Mouse (Mus musculus) liver, adult 2 months (tissue): ENCODE data around the gene Ndufa12. TPM values are rescaled to one million over a fixed set of nuclear protein-coding genes. Genes with fewer than 3 reads are reported as not detected.

ENCODE experiments used
- DNase-seq: peaks from one replicate; pipeline ENCODE4 v3.0.0-alpha.2; 2011; ENCODE audit warnings: low read depth, low spot score; ENCODE audit errors: extremely low read depth
- H3K27ac ChIP-seq: fragments of 200-500 bp; replicated peaks from 2 replicates; pipeline ENCODE4 v1.5.1; 2012; ENCODE audit warnings: low read depth, mild to moderate bottlenecking, control low read depth, inconsistent platforms, low read length; ENCODE audit not compliant: insufficient read depth
- H3K27me3 ChIP-seq: fragments of 200-500 bp; 2 replicates; pipeline ENCODE4 v1.6.1; 2012; ENCODE audit warnings: mild to moderate bottlenecking, moderate library complexity, low read length, inconsistent platforms; ENCODE audit not compliant: control insufficient read depth, insufficient read depth
- H3K36me3 ChIP-seq: fragments of 200-500 bp; 2 replicates; pipeline ENCODE4 v1.6.1; 2012; ENCODE audit warnings: low read length, inconsistent platforms; ENCODE audit not compliant: control insufficient read depth, insufficient read depth
- H3K4me1 ChIP-seq: fragments of 200-500 bp; 2 replicates; pipeline ENCODE4 v1.6.1; 2011; ENCODE audit warnings: low read length; ENCODE audit not compliant: control insufficient read depth, insufficient read depth
- H3K4me3 ChIP-seq: fragments of 200-500 bp; 2 replicates; pipeline ENCODE4 v1.5.1; 2011; ENCODE audit warnings: low read depth, mild to moderate bottlenecking, control low read depth, low read length, moderate library complexity; ENCODE audit not compliant: insufficient read depth
- H3K79me2 ChIP-seq: fragments of 200-500 bp; 2 replicates; pipeline ENCODE4 v1.6.1; 2012; ENCODE audit warnings: inconsistent platforms, mild to moderate bottlenecking, low read length, moderate library complexity; ENCODE audit not compliant: control insufficient read depth, insufficient read depth
- H3K9ac ChIP-seq: fragments of 200-500 bp; 2 replicates; pipeline ENCODE4 v1.6.1; 2012; ENCODE audit warnings: low read depth, mild to moderate bottlenecking, control low read depth, inconsistent platforms, low read length
- CTCF ChIP-seq: fragments of 200-500 bp; IDR thresholded peaks from 2 replicates; pipeline ENCODE4 v1.5.1; 2011; ENCODE audit warnings: low read depth, low read length, control low read depth
- POLR2A ChIP-seq: fragments of 200-500 bp; IDR thresholded peaks from 2 replicates; pipeline ENCODE4 v1.6.1; 2011; ENCODE audit warnings: low read length, control low read depth; ENCODE audit not compliant: insufficient read depth; ENCODE audit errors: extremely low read depth
- WGBS: fragments of 180-500 bp; shearing (Covaris S2); methylation state at CpG from one replicate; pipeline ENCODE4 v1.1.7; 2018; 5-methylcytosine and 5-hydroxymethylcytosine counted together
- polyA plus RNA-seq: library from polyadenylated mRNA; depleted of rRNA; stranded (reverse); fragments of >200 nt; gene quantifications from 2 replicates; pipeline ENCODE4 v1.2.3, GENCODE M21; 2012
- total RNA-seq: library from RNA; depleted of rRNA; stranded (reverse); fragments of >200 nt; gene quantifications from 2 replicates; pipeline ENCODE4 v1.2.3, GENCODE M21; 2014

Ndufa12 gene
- total and polyA plus RNA-seq, 2 experiments, result 74.6 to 237 TPM

DNA sequence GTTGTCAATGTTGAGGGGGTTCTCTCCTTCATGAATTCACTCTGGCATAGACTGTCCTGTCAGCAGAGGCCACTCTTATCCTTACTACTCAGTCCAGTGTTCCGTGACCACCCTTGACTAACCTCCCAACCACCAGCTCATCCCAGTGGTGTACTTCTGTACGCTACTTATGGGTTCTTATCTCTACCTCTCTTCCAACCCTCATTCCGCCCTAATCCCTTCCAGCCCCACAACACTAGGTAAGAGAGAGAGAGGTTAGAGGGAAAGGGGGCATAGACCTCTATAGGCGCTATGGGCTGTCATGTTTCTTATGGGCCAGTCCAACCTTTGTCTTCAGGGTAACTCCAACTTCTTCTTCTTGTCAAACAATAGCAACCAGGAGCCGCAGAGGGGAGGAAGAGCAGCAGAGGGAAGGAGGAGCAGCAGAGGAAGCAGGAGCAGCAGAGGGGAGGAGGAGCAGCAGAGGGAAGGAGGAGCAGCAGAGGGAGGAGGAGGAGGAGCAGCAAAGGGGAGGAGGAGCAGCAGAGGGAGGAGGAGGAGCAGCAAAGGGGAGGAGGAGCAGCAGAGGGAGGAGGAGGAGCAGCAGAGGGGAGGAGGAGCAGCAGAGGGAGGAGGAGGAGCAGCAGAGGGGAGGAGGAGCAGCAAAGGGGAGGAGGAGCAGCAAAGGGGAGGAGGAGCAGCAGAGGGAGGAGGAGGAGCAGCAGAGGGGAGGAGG lies 37.3 kb upstream of the Ndufa12 start:
- TF ChIP-seq CTCF (no peak), POLR2A (peak; percentile 60; the same call in 1 of the 2 replicates)
- Histone ChIP-seq H3K79me2 (peaks cover 9% of the 10 kb centered on the region; the same call in 1 of the 2 replicates), H3K27me3 (no peaks in the 10 kb centered on the region), H3K9ac (peak overlapping the region; percentile 84), H3K36me3 (peaks cover 29% of the 10 kb centered on the region), H3K4me3 (peak overlapping the region; percentile 69), H3K27ac (peak overlapping the region; percentile 85), H3K4me1 (peaks cover 20% of the 10 kb centered on the region)
- 45% methylated on average over 5 of the region's 5 CpGs for WGBS
- DNase-seq, result peak; percentile 92

DNA sequence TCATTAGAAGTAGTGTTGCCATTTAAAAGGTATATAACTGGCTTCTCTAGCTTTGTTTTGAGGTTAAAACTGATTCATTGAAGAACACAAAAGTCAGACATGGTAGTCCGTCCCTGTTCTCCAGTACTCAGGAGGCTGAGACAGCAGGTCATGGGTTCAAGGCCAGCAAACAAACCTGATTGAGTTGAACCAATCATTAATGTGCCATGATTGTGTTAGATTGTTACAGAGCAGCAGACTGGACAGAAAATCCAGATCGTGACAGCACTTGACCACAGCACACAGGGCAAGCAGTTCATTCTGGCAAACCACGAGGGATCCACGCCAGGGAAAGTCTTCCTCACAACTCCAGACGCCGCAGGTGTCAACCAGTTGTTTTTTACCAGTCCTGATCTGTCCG lies 36.5 kb upstream of the Ndufa12 start:
- H3K4me3 ChIP-seq, result peak overlapping the region; percentile 39; the same call in 1 of the 2 replicates
- 45% methylated on average over 7 of the region's 7 CpGs for WGBS

DNA sequence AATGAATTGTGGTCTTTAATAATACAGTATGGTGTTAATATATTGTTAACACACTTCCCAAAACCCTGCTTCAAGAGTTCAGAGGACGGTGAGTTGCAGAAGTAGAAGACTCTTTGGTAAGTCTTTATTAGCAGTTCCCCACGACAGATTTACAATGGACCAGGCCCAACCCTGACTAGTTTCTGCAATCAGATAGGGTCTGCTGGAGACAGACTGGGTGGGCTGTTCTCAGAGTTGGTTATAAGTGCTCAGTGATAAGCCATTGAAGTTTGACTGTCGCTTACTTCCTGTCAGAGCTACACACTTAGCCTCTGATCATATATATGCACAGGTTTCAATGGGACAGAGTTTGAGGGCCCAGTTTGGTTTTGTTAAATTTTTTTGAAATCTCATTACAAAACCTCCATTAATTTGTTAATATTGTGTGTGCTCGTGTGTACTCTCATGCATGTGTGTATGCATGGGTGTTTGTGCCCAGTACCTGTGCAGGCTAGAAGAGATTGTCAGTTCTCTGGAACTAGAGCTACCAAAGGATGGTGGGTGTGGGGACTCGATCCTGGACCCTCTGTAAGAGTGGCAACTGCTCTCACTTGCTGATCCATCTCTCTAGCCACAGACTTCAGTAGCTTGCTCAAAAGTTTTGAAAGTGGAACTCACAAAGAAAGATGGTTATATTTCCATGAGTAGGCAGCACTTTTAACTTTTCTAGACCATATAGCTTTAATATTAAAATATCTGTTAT lies 34.2 kb upstream of the Ndufa12 start:
- no peak overlapping the region for H3K9ac ChIP-seq
- no peaks in the 10 kb centered on the region for H3K27me3 ChIP-seq
- no peak for DNase-seq
- 92% methylated on average over 5 of the region's 5 CpGs for WGBS
- H3K79me2 ChIP-seq, result peaks cover 3% of the 10 kb centered on the region; the same call in 1 of the 2 replicates
- no peak overlapping the region for H3K27ac ChIP-seq
- no peak overlapping the region for H3K4me3 ChIP-seq
- H3K36me3 ChIP-seq, result peaks cover 39% of the 10 kb centered on the region
- TF ChIP-seq CTCF (no peak), POLR2A (no peak)
- peaks cover 15% of the 10 kb centered on the region for H3K4me1 ChIP-seq

More for the DNA sequence above, 36.5 kb upstream of the Ndufa12 start:
- DNase-seq, result peak; percentile 97
- peaks cover 31% of the 10 kb centered on the region for H3K36me3 ChIP-seq
- no peak for TF ChIP-seq POLR2A
- peaks cover 20% of the 10 kb centered on the region for H3K4me1 ChIP-seq
- peak overlapping the region; percentile 7; the same call in 1 of the 2 replicates for H3K9ac ChIP-seq
- H3K27me3 ChIP-seq, result no peaks in the 10 kb centered on the region
- peaks cover 8% of the 10 kb centered on the region; the same call in 1 of the 2 replicates for H3K79me2 ChIP-seq
- H3K27ac ChIP-seq, result peak overlapping the region; percentile 62

DNA sequence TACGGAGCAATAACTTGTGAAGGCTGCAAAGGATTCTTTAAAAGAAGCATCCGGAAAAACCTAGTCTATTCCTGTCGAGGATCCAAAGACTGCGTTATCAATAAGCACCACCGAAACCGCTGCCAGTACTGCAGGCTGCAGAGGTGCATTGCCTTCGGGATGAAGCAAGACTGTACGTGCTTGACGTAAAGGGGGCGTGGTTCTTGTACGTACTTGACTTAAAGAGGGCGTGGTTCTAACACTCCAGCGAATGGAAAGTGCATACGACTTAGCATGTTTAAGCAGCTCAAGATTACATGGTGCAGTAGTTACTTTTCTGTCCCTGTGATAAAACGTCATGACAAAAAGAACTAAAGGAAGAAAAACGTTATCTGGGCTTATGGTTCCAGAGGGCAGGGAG lies 33.1 kb upstream of the Ndufa12 start:
- Histone ChIP-seq H3K27me3 (no peaks in the 10 kb centered on the region), H3K9ac (no peak overlapping the region), H3K4me3 (no peak overlapping the region), H3K27ac (no peak overlapping the region), H3K36me3 (peaks cover 49% of the 10 kb centered on the region), H3K79me2 (no peaks in the 10 kb centered on the region; the same call in 1 of the 2 replicates), H3K4me1 (peaks cover 9% of the 10 kb centered on the region)
- DNase-seq, result no peak
- 93% methylated on average over 16 of the region's 16 CpGs for WGBS
- TF ChIP-seq CTCF, result no peak
- TF ChIP-seq POLR2A, result no peak

DNA sequence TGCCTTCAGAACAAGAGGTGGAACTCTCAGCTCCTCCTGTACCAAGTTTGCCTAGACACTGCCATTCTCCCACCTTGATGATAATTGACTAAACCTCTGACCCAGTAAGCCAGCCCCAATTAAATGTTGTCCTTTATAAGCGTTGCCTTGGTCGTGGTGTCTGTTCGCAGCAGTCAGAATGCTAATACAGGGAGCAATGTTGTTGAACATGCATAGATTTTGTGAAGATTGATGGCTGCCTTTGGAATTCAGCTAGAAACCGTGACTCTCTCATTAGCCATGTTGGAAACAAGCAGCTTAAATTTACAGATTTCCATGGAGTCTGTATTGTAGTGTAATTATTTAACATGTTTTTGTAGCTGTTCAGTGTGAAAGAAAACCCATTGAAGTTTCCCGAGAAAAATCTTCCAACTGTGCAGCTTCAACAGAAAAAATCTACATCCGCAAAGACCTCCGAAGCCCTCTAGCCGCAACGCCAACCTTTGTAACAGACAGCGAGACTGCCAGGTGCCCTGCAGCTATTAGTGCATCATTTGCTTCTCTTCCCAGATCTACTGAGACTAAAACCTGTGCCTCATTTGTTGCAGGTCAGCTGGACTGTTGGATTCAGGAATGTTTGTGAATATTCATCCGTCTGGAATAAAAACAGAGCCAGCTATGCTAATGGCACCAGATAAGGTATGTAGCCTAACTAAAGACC lies 31.3 kb upstream of the Ndufa12 start:
- Histone ChIP-seq H3K9ac (no peak overlapping the region), H3K27ac (no peak overlapping the region), H3K4me3 (no peak overlapping the region), H3K79me2 (no peaks in the 10 kb centered on the region; the same call in 1 of the 2 replicates), H3K4me1 (peaks cover 7% of the 10 kb centered on the region), H3K27me3 (no peaks in the 10 kb centered on the region), H3K36me3 (peaks cover 50% of the 10 kb centered on the region)
- TF ChIP-seq CTCF (no peak), POLR2A (no peak)
- WGBS, result 96% methylated on average over 11 of the region's 11 CpGs
- DNase-seq, result no peak
